Mouse (Mus musculus) brain, embryonic 18.5 days (tissue): ENCODE results near the gene Rbmx.

ENCODE experiments used
- DNase-seq: peaks from one replicate; pipeline ENCODE4 v3.0.0-alpha.2; 2012; ENCODE audit warnings: low read depth, low spot score

The Rbmx gene

GRCm38 (mm10) chrX:57392367-57393246, at the start of gene Rbmx:
TSS of gene Rbmx (minus strand) at chrX:57393036.
- peak; percentile 89 for DNase-seq

- DNase-seq = no peak
Observed at GRCm38 (mm10) chrX:57433897-57434296, 41.1 kb upstream of the Rbmx start.

DNA sequence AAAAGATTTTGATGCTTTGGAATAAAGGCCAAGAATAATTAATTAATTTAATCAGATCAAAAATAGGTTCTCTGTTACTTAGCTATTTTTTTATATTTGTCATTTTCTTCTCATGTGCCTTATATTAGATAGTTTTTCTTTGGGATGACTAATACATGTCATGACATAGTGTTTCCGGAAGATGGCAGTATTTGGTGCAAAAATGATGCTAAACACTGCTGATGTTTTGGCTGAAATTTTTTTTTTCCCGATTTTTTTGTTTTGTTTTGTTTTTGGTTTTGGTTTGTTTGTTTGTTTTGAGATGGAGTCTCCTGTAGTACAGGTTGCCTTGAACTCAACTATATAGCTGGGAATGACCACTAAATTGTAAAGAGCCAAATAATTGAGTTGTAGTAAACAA, 38.8 kb upstream of the Rbmx start:
- DNase-seq = no peak

DNA sequence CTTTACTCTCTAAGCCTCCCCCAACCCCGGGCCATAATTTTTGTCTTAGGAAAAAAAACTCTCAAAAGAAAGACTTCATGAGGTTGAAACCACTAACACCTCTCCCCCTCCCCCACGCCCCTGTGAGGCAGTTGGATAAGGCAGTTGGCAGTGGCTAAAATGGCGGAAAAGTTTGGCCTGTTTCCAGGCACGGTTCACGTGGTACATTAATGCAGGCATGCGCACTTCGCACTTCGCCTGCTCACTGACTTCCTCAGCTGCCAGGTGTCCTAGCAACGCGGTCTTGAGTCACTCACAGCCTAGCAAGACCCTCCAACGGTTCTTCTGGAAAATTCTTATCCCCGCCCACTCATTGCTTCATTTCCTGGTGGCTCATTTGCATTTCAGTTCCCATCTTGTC, 15.9 kb upstream of the Rbmx start, which contains the start of gene Gm364:
Gm364 (plus strand) TSS at position 386 of the 400 bp plus-strand sequence.
- no peak for DNase-seq

- no peak for DNase-seq
Observed at GRCm38 (mm10) chrX:57403651-57404050, 10.8 kb upstream of the Rbmx start.

DNA sequence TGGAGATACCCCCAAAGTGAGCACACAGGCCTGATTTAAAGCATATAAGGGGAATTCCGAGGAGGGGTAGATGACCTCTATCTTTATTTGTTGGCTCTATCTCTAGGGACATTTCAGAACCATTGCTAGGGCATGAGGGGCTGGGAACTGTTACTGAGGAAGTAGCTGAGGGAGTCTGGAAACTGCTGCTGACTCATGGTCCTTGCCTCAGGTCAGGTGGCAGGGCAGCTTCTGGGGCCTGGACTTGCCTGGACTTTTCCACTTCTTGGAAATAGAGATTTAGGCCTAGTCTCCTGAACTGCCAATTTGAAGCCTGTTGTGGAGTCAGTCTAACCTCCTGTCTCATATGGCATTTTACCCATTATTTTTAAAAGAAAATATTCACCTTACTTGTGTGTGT, 8.6 kb upstream of the Rbmx start:
- DNase-seq = no peak

- no peak for DNase-seq
Observed at GRCm38 (mm10) chrX:57393412-57393811, 576 bp upstream of the Rbmx start.

- DNase-seq = no peak
Observed at GRCm38 (mm10) chrX:57380915-57381314, 11.9 kb downstream of the Rbmx start.

DNA sequence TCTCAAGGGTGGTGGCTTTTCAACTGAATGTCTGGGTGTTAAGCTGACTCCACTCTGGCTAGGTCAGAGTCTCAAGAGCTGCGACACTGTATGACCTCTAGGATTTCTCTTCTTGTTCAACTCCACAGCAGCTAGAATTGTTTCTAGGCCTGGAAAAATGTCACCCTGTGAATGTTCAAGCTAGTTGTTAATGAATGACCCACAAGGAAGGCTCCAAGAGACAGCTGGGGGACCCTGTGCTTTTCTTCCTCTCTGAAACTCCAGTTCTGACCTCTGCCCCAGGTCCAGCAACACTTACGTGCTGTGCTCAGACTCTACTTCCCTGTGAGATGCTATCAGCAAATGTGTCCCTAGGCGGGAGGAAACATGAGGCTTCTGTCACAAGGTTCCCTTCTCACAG, 14.3 kb downstream of the Rbmx start:
- no peak for DNase-seq

DNA sequence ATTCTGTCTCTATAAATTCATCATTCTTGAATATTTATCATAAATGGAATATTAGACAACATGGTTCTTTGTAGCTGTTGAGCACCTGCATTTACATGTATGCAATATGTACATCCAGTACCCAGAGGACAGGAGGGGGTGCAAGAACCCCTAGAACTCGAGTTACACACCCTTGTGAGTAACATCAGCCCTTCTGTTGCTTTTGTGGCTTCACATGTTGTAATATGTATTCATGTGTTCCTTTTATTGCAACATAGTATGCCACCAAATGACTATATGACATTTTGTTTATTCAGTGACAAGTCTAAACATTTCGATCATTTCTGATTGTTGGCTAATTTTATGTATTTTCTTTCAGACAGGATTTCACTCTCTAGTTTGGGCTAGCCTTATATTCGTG, 15.7 kb downstream of the Rbmx start:
- no peak for DNase-seq

DNA sequence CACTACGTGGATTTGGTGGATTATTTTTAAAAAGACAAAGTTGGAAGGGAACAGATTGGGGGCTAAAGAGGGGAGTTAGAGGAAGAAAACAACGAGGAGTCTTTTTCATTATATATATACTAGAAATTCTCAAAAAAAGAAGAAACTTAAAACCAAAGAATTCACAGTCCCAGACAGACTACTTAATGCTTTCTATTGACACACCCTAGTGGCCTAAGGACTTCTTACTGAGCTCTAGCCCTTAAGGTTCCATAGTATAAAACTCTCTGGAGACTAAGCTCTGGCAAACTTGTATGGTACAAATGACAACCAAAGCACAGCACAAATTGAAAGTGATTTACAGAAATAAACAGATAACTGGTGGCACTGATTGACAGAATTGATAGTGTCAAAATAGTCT, 18.8 kb downstream of the Rbmx start:
- DNase-seq = no peak

DNA sequence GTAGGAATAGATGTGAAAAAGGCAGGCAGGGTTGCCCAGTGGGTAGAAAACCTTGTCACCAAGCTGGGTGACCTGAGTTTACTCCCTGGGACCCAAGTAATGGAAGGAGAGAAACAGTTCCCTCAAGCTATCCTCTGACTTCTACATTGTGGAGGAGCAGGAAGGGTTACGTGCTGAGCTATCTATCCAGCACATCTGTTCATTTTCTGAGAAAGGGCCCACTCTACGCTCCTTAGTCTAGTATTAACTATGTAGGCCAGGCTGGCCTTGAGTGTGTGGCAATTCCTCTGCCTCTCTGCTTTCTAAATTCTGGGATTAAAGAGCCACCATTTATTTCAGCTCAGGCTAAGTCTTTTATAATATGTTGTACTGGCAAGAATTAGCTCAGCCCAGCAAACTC, 19.3 kb downstream of the Rbmx start:
- DNase-seq = no peak

DNA sequence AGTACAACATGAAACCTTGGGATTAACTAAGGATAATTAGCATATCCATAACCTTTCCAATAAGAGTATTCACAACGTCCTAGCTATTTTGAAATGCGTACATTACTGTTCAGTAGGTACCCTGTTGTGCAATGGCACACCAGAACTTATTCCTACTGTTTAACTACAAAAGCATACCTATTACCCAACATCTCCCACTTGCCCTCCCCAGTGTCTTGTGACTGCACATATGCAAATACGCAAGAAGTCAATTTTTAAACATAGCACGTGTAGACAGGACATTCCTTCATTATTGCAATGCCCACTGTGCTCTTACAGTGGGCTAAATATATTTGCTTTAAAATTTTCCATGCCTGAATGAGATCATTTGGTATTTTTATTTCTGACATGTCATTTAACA, 19.9 kb downstream of the Rbmx start:
- no peak for DNase-seq

- no peak for DNase-seq
Observed at GRCm38 (mm10) chrX:57364891-57365569, 27.8 kb downstream of the Rbmx start.

DNA sequence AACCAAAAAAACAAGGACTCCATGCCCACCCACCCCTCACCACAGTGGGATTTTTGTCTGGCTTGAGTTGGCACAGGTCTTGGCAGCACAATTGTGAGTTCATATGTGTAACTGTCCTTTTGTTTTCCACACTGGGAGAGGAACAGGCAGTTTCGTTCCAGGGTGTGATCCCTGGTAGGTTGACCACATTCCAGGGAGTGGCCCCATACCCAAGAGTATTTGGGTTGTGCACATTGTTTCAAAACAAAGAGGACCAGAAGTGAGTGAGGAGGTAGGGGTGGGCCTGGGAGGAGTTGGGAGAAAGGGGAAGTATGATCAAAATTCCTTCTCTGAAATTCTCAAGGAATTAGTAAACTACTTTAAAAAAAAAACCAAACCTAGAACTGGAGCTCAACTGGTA, 33.5 kb downstream of the Rbmx start:
- DNase-seq = no peak

DNA sequence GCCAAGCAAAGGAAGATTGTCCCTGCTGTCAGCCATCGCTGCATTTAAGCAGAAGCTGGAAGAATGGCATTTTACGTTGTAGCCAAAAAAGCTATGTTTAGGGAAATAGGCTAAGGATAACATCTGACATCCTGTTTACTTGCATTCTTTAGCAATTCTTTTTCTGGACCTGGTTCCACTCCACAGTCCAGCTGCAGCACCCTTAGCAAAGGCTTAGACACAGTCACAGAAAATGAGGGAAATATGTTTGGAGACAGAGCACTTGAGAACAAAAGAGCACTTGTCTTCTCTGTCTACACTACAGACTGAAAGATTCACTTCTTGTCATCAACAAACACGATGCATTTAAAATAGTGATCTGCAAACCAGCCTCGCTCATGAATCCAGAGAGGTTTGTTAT, 53.6 kb downstream of the Rbmx start:
- DNase-seq = no peak

DNA sequence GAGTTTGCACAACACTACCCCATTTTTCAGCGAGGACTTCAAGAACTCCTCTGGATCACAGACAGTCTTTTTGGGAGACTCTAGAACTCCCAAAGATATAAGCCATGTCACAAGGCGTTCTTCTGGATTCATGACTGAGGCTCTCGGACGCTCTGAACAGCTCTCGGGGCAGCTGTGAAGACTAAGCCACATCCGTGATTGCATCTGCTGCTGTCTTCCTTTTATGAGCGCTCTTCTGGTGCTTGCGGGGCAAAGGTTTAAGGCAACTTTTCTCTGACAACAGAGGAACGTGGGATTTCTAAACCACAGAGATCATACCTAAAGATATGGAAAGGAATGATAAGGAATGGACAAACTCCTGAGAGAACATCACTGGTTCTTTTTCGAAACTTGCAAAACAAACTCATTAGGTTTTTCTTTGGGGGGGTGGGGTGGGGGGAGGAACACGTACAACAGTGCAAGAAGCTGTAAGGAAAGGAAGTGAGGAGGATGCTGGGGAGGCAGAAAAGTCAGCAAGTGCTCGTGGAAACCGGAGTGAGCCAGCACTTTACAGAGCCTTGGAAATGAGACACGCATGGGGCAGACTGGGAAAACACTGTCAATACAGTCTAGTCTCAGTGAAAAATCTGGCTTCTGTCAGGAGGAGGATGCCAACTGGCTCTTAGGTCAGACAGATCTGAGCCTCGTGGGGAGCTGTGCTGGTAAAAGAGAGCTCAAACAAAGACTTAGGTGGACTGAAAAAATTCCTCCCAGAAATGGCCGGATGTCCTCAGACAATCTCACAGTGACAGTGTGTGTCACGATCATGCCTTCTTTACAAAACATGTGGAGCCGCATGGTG, 54.2 kb downstream of the Rbmx start, which contains the start of gene Arhgef6:
Arhgef6 (minus strand) TSS at position 359 of the 841 bp plus-strand sequence.
- DNase-seq = no peak

- DNase-seq = no peak
Observed at GRCm38 (mm10) chrX:57337582-57337981, 55.3 kb downstream of the Rbmx start.

GRCm38 (mm10) chrX:57336958-57337357, 55.9 kb downstream of the Rbmx start:
- DNase-seq = no peak

- DNase-seq = no peak
Observed at GRCm38 (mm10) chrX:57335313-57335712, 57.5 kb downstream of the Rbmx start.
